Mouse (Mus musculus): ENCODE measurements around the gene Glul.

DNA sequence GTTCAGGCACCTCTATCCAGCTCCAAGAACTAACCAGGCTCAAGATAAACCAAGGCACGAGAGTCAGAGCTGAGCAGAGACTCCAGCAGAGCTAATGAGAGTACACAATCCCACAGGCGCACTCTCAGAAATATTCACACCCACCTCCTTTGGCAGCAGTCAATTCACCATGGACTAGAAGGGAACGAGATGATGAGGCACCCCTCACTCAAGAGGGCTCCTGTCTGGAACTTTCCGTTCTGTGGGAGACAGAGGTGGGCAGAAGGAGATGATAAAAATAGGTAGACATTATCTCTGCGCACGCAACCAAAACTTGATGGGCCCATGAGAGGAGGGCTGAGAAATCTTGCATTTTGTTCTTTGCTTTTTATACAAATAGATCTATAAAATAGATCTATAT, 25.7 kb upstream of the Glul start, which contains the start of gene Teddm1b:
- TF ChIP-seq CTCF (IDR thresholded peaks at IDR 0.05; ENCODE audit: insufficient read depth, low read depth, low read length): no peak
- no peak for TF ChIP-seq POLR2A (IDR thresholded peaks at IDR 0.05; ENCODE audit: insufficient read depth, low read depth, low read length)

All from olfactory bulb, adult 2 months (tissue).